Mouse (Mus musculus) erythroid progenitor cell, adult 5-6 weeks (primary cell): Measurements from ENCODE around the gene Sox4. TPM values are rescaled to one million over a fixed set of nuclear protein-coding genes. Genes with fewer than 3 reads are reported as not detected.

Experiments used
- ATAC-seq: replicated peaks from 2 replicates; pipeline ENCODE4 v1.8.0; 2016; ENCODE audit warnings: moderate number of reproducible peaks, mild to moderate bottlenecking, moderate TSS enrichment, inconsistent platforms; ENCODE audit not compliant: poor library complexity, low FRiP score, severe bottlenecking
- total RNA-seq, 2 experiments: library from RNA; stranded (forward) in 1 of 2; stranded (reverse) in 1 of 2; fragments of 150-400 nt in 1 of 2; fragments of 186-747, 209-891 nt in 1 of 2; gene quantifications; 2 replicates each; pipeline versions ENCODE4 v1.2.3 to v1.2.4; 2015 to 2017; ENCODE audit warnings: low replicate concordance in 2 of 2

The Sox4 gene
- total RNA-seq, 2 experiments from 2014 or later, result 5.0 to 8.4 TPM

DNA sequence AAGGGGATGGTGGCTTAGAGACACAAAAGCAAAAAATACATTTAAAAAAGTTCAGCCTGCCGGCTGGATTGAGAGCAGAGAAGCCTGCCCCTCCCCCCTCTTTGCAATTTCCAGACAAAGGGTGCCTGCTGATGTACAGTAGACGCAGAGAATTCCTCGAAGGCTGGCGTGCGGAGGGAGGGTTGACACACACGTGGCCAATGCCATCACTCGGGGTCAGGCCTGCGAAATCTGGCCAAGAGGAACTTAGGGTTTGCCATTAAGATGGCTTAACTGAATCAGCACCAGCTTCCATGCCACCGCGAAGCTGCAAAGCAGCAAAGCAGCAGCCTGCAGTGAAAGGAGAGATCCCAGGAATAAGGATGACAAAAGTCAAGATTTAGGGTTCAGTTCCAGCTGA, 5.0 kb downstream of the Sox4 start:
- no peak for ATAC-seq

DNA sequence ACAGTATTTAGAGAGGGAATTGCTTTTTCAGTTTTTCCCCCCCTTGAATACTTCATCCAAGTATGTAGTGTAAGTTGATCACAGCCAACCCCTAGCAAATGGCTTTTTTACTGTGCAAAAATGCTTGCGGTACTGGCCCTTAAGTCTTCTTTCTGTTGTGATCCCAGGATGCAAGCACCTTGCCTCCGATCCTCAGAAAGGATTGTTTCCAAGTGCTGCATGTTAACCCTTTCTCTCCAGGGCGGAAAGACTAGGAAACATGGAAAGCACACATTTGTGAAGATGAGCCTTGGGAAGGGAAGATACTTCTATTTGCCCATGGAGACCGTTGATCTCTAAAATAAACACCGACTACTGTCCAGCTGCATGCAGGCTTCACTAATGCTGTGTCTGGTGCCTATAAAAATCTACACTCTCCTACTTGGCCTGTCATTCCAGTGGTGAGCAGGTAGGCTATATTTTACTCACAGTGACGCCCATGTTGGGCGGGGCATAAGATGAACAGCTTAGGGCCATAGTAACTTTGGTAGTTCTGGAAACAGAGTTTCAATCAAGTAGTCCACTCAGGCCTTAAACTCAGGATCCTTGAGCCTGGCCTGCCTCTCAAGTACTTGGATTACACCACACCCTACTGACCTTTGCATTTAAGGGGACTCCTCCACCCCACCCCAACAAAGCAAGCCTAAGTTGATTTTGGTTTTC, 5.6 kb downstream of the Sox4 start:
- ATAC-seq, result no peak

DNA sequence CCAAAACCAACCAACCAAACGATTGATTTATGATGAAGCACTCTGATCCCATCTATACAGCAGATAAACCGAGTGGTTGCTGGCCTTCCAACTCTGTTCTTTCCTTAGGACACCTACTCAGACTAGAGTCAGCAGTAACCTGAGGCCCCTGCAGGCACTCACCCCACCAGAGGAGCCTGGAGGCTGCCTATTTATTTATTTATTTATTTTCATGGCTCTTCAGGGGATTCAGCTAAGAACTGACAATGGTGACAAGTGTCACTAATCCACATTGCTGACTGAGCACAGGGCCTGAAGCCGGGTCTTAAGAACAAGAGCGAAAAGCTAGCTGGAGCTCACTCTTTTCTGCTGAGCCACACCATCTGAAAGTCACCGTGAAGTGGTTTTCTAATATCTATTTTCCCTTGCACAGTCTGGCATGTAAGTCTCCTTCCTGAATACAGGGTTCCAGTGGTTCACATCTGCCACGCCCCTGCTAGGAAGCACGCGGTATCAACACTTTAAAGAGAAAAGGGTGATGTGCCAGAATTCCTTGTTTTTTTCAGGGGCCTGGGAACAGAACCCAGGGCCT, 6.9 kb downstream of the Sox4 start:
- ATAC-seq, result no peak

DNA sequence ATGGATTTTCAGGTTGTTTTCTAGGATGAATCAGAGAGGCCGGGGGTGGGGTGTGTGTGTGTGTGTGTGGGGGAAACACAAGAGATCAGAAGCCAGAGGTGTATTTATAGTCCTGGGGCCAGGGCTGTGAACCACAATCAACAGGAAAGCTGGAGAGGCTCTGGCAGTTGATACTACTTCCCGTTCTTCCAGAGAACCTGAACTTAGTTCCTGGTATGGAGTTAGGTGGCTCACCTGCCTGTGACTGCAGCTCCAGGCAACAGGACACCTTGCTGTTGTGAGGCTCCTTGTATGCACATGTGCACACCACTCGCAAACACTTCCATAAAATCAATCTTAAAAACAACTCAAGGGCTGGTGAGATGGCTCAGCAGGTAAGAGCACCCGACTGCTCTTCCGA, 7.8 kb downstream of the Sox4 start:
- no peak for ATAC-seq

DNA sequence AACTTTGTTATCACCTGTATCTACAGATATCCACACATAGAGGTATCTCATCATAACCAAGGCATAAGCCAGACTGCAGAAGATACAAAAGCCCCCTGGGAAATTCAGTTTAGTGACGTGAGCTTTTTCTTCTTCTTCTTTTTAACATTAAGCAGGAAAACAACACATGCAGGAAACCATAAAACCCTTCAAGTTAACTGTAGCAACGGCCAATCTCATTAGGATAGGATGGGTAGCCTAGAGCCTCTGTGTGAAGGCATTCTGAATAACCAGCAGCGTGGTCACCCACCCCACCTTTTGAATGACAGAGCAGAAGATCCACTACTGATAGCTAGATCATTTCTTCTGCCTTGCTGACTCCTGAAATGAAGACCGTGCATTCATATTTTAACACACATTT, 10.6 kb downstream of the Sox4 start:
- ATAC-seq, result no peak

DNA sequence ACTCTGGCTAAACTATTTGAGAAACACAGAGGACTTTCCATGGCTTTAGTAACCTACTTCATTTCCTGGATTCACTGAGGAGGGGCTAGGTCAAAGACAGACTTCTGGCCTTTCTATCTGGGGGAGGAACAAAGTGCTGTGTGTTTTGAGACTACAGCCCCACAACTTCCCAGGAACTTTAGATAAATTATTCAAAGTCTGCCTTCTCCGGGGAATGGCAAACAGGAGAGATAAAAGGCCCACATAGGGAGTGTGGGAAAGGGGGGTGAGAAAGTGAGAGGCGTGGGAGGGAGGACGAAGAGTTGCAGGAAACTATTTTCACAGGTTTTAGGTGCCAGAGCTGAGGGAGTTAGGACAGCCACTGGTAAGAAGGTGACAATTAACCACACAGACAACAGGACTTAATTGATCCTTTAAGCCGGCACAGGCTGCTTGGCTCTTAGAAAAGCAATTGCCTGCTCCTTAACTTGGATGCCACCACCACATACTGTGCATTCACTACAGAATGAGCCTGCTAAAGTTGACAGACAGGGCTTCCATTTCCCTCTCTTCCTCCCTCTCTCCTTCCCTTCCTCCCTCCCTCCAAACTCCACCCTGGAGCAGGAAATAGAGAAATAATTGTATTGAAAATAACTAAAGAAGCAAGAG, 11.4 kb downstream of the Sox4 start:
- no peak for ATAC-seq

DNA sequence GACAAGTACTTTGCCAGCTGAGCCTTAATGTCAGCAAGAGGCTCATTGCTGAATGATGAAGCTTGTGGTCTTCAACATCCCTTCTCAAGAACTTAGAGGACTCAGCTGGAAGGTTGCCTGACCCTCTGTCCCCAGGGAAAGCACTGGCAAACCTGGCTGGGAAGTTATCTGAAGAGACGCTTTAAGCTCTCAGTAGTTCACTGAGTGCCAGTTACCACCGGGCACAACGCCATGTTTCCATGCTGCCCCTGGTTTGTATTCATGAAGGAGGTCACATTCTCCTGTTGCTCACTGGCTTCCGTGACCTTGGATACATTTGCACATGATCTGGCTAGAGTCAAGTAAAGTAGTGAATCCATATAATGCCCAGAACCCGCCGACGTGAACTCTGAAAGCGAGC, 20.1 kb downstream of the Sox4 start:
- no peak for ATAC-seq

DNA sequence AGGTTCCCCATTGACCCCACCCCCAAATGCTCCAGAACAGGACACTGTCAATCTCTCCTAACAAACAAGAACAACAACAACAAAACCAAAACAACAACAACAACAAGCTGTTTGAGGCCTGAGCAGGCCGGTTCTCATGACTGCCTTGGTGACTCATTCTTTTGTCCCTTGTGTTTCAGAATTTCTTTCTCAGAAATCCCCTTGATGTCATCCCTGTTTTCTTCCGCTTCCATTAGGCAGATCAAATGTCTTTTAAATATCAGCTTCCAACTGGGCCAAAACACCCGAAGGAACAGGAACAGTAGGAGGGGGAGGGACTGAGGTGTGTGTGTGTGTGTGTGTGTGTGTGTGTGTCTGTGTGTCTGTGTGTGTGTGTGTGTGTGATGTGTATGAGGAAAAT, 21.7 kb downstream of the Sox4 start:
- no peak for ATAC-seq

DNA sequence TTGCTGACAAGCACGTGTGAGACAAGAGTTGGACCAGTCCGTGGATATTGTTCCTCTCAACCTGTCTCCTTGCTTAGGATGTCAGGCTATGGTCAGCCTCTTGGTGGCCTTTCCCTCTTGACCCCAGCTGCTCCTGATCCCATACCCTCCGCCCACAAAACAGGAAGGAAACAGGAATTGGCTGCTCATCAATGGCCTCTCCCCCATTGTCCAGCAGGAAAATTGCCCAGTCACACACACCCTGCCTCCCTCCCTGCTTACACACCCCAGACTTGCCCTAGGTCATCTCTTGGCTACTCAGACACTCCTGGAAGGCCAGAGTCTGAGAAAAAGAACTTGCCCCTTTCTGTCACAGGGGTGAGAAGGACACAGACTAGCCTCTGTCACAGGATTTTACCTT, 22.2 kb downstream of the Sox4 start:
- ATAC-seq, result no peak

DNA sequence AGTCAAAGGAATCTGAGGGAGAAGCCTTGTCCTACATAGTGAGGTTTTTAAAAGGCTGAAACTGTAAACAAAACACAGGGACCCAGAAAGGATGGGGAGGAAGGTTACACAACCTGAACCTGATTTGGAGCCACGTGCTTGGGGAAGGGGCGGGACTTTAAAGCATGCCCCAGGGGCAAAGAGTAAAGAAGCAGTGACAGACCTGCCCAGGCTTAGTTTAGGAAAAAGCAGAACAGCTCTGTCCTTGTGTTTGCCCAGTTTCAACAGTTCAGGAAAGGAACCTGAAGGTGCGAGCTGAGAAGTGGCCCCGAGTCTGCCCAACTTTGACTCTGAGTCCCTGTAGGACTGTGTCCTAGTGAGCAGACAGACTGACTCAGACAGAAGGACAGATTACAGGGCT, 23.1 kb downstream of the Sox4 start:
- no peak for ATAC-seq

DNA sequence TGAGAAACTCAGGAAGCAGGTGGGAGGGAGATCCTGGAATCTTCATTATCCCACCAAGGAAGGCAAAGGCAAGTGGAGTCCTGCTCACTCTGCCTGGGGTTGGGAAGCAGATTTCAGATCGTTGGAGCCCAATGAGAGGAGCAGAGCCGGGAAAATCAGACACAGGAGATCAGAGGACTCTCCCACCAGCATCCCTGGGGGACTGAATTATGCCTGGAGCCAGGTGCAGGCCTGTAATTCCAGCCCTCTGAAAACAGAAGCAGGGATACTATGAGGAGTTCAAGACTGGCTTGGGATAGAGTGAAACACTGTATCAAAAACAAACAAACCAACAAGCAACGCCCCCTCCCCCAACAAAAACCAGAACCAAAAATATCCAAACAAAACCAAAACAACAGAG, 23.6 kb downstream of the Sox4 start:
- ATAC-seq, result no peak

DNA sequence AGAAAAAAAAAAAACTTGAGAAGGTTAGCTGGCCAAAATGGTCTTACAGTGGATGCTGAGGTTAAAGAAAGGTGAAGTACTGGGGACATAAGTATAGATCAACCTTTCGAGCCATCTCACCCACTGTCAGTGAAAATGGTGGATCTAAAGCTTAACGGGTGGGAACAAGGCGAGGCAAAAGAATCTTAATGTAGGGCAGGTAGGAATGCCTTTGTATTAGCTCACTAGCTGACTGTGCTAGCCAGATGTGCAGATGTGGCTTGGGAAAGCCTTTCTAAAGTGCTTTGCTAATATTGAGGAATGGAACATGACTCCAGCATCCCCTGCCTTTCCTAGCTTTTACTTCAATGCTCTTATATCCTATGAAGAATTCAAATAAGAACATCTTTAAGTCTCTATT, 30.4 kb downstream of the Sox4 start:
- ATAC-seq, result no peak

DNA sequence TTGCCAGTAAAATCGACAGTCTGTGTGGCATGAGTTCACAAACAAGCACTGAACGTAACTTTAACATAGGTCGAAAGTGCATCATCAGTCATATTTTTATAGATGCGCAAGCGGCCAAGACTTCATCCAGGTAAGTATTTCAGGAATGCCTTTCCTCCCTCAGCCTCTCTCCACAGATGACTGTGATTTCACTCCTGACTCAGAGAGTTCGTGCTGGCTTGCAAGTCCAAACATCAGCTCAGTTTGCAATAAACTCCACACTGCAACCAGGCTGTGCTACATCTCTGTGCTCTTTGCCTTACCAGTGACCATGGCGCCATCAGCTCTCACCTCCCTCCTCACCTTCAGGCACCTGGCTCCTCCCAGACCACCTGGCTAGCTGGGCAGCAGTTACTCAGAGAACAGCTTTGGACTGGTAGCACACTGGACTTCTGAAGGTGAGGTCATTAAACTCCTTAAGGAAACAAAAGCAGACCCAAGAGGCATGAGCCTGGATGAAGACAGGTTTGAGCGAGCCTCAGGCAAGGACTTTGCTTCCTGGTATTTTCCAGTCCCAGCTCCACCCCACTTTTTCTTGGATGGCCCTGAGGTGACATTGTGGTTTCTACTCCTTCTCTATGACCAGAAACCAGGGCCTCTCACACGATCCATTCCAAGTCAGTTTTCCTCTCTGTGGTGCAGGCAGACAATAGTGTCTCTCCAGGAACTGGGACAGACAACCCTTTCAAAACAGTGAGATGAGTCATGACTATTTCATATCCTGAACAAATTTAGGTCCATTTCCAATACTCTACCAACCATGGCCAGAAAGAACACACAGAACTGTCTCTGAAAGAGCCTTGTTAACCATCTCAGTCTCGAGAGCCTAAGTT, 35.9 kb downstream of the Sox4 start:
- no peak for ATAC-seq

DNA sequence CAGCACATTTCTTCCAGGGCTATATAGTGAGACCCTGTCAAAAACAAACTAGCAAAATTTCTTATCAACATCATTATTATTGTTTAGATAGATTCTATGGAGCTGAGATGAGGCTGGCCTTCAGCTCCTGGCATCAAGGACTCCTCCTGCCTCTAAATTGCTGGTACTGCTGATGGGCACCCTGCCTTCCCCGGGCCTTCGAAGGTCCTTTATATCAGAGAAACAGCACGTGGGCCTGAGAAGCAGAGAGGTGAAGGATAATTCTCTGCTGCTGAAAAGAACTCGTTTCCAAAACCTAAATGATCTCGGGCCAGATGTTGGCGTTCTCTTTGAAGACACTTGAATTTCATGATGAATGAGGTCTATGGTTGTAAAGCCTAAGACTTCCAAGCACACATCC, 39.9 kb downstream of the Sox4 start:
- ATAC-seq, result no peak

DNA sequence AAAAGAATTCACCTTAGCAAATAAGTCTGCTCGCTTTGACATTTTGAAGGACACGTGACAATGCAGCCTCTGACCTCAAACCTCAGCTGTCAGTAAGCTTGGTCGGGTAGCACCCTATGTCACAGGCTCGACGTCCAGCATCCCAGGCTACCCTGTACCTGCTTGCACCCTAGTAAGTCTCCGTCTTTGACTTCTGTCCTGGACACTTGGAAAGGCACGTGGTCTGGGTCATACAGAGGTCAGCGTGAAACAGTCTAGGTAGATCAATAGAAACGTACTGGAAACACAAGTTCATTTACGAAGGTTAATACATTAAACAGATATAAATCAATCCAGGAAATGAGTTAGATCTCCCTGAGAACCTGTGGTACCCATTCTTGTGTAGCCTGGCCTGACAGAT, 46.5 kb downstream of the Sox4 start:
- ATAC-seq, result no peak
